Mouse (Mus musculus) heart, adult 10 weeks (tissue): ENCODE results near the gene Il33. TPM values are rescaled to one million over a fixed set of nuclear protein-coding genes. Genes with fewer than 3 reads are reported as not detected.

ENCODE experiments used
- polyA plus RNA-seq: library from polyadenylated mRNA; stranded (reverse); fragments of 350-450 nt; fragmentation: Illumina TruSeq; extraction: RNeasy Lipid Tissue Mini Kit (QIAGEN cat#74804); gene quantifications from one replicate; pipeline ENCODE4 v1.2.3, GENCODE M21; 2014; ENCODE audit warnings: low read depth, low replicate concordance

Il33 gene
- polyA plus RNA-seq, result 4.8 TPM

GRCm38 (mm10) chr19:29924638-29925258 lies at the start of gene Il33:
TSS of gene Il33 (plus strand) at chr19:29925114.

DNA sequence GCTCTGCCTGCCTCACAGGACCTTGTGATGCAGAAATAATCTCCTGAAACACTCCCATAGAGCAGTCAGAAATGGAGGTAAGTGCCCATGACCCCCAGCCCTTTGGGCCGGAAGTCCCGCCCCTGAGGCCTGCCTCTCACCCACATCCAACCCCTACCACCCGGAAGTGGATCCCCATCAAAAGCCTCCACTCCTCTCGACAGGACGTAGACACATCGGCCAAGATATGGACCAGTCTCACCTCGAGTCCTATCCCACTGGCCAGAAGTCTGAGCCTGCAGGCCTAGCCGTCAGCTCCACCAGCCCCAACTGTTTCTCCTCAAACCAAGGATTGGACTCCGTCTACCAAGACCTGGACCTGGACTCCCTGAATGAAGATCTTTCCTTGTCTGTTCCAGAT lies 78.7 kb downstream of the Il33 start, which contains the start of gene Trpd52l3:
Gene Trpd52l3, plus strand, starts transcription at position 170 of the 400 bp plus-strand sequence.

Other genes with a start within 250 kb of the Il33 start
- 9.5 TPM for gene Mlana, start 227.3 kb upstream of the Il33 start, polyA plus RNA-seq
- gene 9930021J03Rik, start 119.1 kb upstream of the Il33 start, polyA plus RNA-seq, result 11.9 TPM
- 12.5 TPM for gene Ranbp6, start 112.1 kb upstream of the Il33 start, polyA plus RNA-seq
- gene Trpd52l3, start 78.7 kb downstream of the Il33 start, polyA plus RNA-seq, result not detected
- 26.0 TPM for gene Uhrf2, start 105.4 kb downstream of the Il33 start, polyA plus RNA-seq